Mouse (Mus musculus): ENCODE results near the gene Trappc12.

GRCm38 (mm10) chr12:28775120-28775519, 24.8 kb upstream of the Trappc12 start:
- TF ChIP-seq CTCF (conservative IDR thresholded peaks at IDR 0.05; ENCODE audit: insufficient read depth, insufficient read length, low read depth, low read length) (no peak), POLR2A (IDR thresholded peaks at IDR 0.05; ENCODE audit: low read depth, low read length) (no peak)
